Mouse (Mus musculus): ENCODE measurements around the gene Mtif3.
A peak's percentile ranks its signal among the peaks of the same experiment; 100 is the strongest.

DNA sequence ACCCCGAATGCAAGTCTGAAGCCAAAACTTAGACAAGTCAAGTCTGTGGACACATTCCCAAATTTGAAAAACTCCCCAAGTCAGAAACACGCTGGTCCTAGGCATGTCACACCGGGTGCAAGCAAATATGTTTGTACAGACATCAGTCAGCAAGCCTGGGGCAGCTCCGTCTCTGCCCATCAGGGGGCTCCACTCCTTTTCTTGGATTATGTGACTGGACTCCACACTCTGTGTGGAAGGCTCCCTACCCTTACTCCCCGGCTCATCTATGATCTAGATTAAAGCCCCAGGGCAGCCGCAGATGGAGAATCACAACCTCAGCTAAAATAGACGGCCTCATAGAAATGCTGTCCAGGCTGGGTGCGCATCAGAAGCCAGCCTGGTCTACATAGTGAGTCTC is 47.3 kb downstream of the Mtif3 start:
- TF ChIP-seq POLR2A (IDR thresholded peaks at IDR 0.05; ENCODE audit: insufficient read depth, low read depth, low read length) = no peak
- peak; percentile 47 for TF ChIP-seq CTCF (IDR thresholded peaks at IDR 0.05)
- TF ChIP-seq EP300 (IDR thresholded peaks at IDR 0.05; ENCODE audit: insufficient read depth, low read depth, low read length) = no peak
